Mouse (Mus musculus): ENCODE measurements around the gene Cela3b. TPM values are rescaled to one million over a fixed set of nuclear protein-coding genes. Genes with fewer than 3 reads are reported as not detected.

Gene Cela3b
- polyA plus RNA-seq (2012; rRNA removed): 0.79 and 0.88 TPM in 2 replicates

DNA sequence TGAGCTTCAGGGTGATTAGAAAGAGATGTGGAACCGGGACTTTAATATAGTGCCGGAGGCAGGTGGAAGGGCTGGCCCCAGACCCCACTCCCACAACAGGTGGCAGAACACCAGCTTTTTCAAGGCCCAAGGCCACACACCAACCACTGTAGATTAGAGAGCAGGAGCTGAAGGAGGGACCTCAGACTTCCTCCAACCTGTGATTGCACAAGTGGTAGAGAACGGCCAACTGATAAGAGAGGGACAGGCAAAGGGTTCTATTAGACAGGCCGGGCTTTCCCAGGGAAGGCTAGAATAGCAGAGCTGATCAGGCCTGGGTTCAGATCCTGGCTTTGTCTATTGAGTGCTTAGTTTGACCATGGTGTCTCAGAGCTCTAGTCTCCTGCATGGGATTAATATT lies at the start of gene Cela3b:
Gene Cela3b (minus strand): TSS at position 39 of the 400 bp plus-strand sequence.

DNA sequence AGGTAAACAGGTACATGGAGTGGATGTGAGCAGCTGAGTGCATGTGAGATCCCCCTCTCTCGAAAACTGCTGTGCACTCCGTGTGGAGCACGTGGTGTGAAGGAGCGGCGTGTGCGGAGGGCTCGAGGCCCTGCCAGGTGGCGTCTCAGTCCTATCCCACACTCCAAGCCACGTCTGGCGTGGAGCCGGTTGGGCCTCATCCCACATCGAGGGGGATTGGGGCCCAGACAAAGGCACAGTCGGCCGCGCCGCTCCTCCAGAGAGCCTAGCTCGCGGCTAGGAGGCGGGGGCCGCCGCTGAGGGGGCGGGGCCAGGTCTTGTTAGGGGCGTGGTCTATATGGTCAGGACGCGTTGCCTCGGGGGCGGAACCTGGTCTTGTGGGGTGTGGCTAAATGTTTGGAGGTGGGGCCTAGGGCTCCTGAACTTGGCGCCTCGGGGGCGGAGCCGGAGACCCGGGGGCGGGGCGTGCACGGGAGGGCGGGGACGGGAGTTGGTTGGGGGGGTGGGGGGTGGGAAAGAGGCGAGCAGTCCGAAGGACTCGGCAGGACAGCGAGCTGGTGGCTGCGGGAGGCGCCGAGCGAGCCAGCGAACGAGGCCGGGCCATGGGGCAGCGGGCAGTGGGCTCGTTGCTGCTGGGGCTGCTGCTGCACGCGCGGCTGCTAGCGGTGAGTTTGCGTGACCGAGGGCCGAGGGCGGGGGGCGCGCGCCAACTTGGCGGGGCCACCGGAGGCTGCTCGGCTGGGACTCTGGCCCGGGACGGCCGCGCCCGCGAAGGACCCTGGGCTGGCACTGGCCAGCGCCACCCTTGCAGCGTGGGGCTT lies 38.1 kb upstream of the Cela3b start, which contains the start of gene Hspg2:
Gene Hspg2 (plus strand): TSS at position 510 of the 821 bp plus-strand sequence.

DNA sequence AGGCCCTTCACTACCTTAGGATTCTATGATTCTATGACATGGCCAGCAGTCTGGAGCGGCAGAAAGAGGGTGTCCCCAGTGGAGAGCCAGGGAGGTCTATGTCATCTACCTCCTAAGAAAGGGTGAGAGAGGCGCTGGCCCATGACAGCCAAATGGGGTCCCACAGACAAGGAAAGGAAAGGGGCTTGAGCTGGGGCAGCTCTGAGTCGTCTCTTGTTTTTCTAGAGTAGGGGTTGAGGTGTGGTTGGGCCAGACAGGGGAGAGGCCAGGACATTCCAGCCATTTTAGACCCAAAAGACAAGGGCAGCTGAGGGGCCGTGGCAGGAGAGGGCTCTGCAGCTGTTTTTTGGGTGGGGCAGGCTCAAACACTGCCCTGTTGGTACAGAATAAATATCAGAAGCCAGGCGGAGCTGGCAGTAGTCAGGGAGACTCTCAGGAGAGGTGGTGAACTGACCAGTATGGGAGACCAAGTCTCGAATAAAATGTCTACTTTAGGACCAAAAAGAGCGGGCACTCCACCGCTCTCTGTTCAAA lies 23.0 kb upstream of the Cela3b start, which contains the start of gene 1700013G24Rik:
Gene 1700013G24Rik (plus strand): TSS at position 51 of the 534 bp plus-strand sequence.

DNA sequence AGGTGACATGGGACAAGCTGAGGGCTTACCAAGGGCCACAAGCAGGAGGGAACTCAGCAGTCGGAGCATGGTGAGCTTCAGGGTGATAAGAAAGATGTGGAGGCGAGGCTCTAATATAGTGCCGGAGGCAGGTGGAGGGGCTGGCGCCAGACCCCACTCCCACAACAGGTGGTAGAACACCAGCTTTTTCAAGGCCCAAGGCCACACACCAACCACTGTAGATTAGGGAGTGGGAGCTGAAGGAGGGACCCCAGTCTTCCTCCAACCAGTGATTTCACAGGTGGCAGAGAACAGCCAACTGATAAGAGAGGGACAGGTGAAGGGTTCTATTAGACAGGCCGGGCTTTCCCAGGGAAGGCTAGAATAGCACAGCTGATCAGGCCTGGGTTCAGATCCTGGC lies 20.6 kb downstream of the Cela3b start, which contains the start of gene Cela3a:
Gene Cela3a (minus strand): TSS at position 101 of the 400 bp plus-strand sequence.

Other genes with a start within 250 kb of the Cela3b start
- 9.6 and 13.1 TPM in 2 replicates for gene Wnt4, start 153.1 kb downstream of the Cela3b start, polyA plus RNA-seq (2012; rRNA removed)
- gene Cdc42, start 72.8 kb downstream of the Cela3b start, polyA plus RNA-seq (2012; rRNA removed): 8.3 and 11.2 TPM in 2 replicates
- gene Cela3a, start 20.7 kb downstream of the Cela3b start, polyA plus RNA-seq (2012; rRNA removed): not detected in 2 replicates
- not detected in 2 replicates for gene 1700013G24Rik, start 22.7 kb upstream of the Cela3b start, polyA plus RNA-seq (2012; rRNA removed)
- gene Hspg2, start 38.2 kb upstream of the Cela3b start, polyA plus RNA-seq (2012; rRNA removed): 60.9 and 62.5 TPM in 2 replicates
- gene Ldlrad2, start 144.0 kb upstream of the Cela3b start, polyA plus RNA-seq (2012; rRNA removed): not detected in 2 replicates
- 15.7 and 21.1 TPM in 2 replicates for gene Usp48, start 163.2 kb upstream of the Cela3b start, polyA plus RNA-seq (2012; rRNA removed)
- 190 and 238 TPM in 2 replicates for gene Rap1gap, start 234.2 kb upstream of the Cela3b start, polyA plus RNA-seq (2012; rRNA removed)